Mouse (Mus musculus) Patski (cell line): ENCODE measurements at regions not wholly inside any gene's neighbourhood (a gene's known extent, or its start where the extent isn't known, plus 50 kb on each side); places are given as distances from the start of the nearest gene placed in this dataset.

ENCODE experiments used
- ATAC-seq: fragments of 100-300 bp; one replicate; pipeline ENCODE4 v1.8.0; 2021
- CTCF ChIA-PET: fragments of 350-600 bp; sonication (Branson Sonifier 250); formaldehyde crosslinking; loops from one replicate; lab custom pipeline; 2022; ENCODE audit warnings: inconsistent platforms; lab: Charles Lee
- POLR2A ChIA-PET: fragments of 350-600 bp; sonication (Branson Sonifier 250); formaldehyde crosslinking; loops from one replicate; lab custom pipeline; 2022; ENCODE audit warnings: antibody characterized with exemption, inconsistent platforms; lab: Charles Lee
- DNase-seq: peaks from one replicate; pipeline ENCODE4 v3.0.0-alpha.2; 2011; ENCODE audit warnings: low read depth, low spot score
- H3K27me3 ChIP-seq: fragments of 371-371 bp; one replicate; pipeline ENCODE4 v1.5.1; 2021
- CTCF ChIP-seq: fragments of 100-300 bp; IDR thresholded peaks from one replicate; pipeline ENCODE4 v1.5.1; 2021
- in situ Hi-C: fragments of 300-500 bp; cut with MboI; formaldehyde crosslinking; loops from 3 replicates; pipeline ENCODE4 v1.11.1; 2018; ENCODE audit warnings: low pct_unique_long_range_greater_than_20kb, mixed read lengths

DNA sequence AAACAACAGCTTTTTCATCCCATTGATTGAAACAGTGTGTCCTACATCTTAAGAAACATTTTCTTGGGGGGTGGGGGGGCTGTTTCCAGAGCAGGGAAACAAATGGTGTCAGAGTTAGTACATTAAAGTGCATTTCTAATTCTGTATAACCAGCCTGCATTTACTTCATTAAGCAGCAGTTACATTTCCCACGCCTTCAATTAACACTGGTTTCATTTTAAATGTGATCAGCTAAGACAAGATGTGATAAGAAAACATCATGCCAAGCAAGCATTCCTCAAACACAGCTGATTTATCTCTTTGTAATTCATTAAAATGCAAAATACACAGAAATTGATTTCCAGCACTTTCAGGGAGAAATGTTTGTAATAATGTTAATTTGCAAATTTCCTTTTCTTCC, 122.0 kb downstream of the Olfr1505 start:
- in situ Hi-C loops, result no loop called here
- ChIA-PET CTCF (no interaction called here), POLR2A (no interaction called here)
- TF ChIP-seq CTCF, result no peak
- peaks cover 36% of the 10 kb centered on the region for H3K27me3 ChIP-seq
- ATAC-seq, result no peak
- DNase-seq, result no peak

DNA sequence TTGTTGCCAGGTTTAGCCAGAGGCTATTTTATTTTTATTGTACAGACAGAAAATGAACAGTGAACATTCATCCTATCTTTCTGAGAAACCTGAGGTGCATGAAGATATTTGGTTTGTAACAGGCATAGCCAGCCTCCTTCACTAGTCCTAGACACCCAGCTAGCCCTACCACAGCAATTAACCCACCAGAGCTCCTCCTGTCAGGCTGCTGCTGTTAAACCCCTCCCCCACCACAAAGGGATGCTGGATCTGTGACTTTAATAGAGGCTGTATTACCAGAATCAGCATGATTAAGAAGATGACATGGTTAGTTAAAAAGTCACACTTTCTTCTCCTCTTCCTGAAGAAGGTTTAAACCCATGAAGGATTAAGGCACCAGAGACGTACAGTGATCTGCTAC, 122.5 kb downstream of the Olfr1505 start:
- ATAC-seq (no peak), DNase-seq (no peak)
- ChIA-PET CTCF (no interaction called here), POLR2A (no interaction called here)
- in situ Hi-C loops, result no loop called here
- H3K27me3 ChIP-seq, result peaks cover 38% of the 10 kb centered on the region
- TF ChIP-seq CTCF, result no peak

DNA sequence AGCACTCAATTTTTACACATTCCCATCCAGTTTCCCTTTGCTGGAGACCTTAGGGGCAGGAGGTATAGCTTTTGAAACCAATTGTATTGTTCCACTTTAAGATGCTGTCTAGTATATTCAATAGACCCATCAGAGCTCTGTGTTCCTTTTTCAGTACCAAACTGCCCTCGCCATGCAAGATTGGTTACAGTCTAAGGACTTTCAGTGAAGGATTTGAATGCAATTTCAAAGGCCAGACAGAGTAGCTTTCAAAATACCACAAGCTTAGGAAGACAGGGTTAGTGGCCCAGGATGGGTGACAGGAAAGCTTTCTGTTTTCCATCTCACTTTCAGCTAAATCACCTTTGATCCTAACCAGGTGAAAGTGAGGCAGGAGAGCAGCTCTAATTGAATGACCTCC, 123.4 kb downstream of the Olfr1505 start:
- no peak for TF ChIP-seq CTCF
- ATAC-seq (no peak), DNase-seq (no peak)
- H3K27me3 ChIP-seq, result peaks cover 42% of the 10 kb centered on the region
- ChIA-PET POLR2A (no interaction called here), CTCF (no interaction called here)
- in situ Hi-C loops, result no loop called here

DNA sequence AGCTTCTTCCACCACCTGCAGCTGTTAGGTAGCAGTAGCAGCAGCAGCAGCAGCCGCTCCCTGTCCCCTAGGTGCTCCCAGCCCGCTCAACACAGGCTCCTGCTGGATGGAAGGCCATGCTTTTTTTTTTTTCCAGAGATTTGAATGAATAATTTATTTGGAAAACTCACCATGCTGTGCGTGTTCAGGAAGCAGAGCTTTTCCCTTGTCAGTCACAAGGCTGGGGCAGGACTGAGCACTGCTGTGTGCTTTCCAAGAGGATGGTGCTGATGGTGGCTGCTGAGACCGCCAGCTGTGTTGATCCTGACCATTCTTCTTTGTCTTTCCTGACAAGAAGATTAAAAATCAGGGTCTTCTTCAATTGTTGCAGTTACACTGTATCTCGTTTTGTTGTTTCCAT, 129.4 kb downstream of the Olfr1505 start:
- ChIA-PET CTCF (no interaction called here), POLR2A (no interaction called here)
- no peak for ATAC-seq

DNA sequence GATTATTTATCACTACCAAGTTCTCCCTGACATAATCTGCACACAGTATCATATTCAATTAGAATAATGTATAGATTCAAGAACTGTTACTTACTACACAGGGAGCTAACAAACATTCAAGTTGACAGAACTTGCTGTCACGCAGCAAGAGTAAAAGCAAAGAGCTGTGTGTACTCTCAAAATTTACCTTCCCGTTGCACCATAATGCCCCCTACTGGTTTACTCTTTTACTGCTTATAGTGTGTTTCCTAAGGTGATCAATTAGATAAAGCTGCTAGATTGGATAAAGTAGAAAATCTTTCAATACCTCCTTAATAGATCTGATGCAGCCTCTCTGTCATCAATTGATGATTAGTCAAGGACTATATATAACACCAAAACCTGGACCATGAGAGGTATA, 132.1 kb downstream of the Olfr1505 start:
- POLR2A ChIA-PET, result no interaction called here
- TF ChIP-seq CTCF, result no peak
- CTCF ChIA-PET, result no interaction called here
- H3K27me3 ChIP-seq, result peaks cover 12% of the 10 kb centered on the region
- in situ Hi-C loops, result no loop called here
- DNase-seq, result no peak
- no peak for ATAC-seq

More for the DNA sequence above, 129.4 kb downstream of the Olfr1505 start:
- H3K27me3 ChIP-seq, result peaks cover 24% of the 10 kb centered on the region
- DNase-seq, result no peak
- in situ Hi-C loops, result no loop called here
- no peak for TF ChIP-seq CTCF

DNA sequence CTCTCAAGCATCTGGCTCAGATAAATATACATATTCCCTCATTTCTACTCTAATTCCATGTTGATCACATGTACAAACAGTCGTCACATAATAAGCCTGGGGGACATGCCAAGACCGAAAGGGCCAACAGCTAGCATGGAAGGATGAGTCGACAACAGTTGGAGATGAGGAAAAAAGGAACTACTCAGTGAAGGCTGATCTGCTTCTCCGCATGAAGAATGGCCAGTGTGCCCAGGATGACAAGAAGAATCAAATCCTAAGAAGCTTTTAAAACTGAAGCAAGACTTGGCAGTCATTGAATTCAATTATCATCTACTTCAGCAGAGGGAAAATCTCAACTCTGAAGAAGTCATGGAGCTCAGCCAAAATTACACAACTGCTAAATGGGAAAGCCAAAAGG, 138.7 kb downstream of the Olfr1505 start:
- no peak for ATAC-seq
- H3K27me3 ChIP-seq, result peaks cover 19% of the 10 kb centered on the region
- ChIA-PET POLR2A (no interaction called here), CTCF (no interaction called here)
- TF ChIP-seq CTCF, result no peak
- DNase-seq, result no peak
- in situ Hi-C loops, result no loop called here

DNA sequence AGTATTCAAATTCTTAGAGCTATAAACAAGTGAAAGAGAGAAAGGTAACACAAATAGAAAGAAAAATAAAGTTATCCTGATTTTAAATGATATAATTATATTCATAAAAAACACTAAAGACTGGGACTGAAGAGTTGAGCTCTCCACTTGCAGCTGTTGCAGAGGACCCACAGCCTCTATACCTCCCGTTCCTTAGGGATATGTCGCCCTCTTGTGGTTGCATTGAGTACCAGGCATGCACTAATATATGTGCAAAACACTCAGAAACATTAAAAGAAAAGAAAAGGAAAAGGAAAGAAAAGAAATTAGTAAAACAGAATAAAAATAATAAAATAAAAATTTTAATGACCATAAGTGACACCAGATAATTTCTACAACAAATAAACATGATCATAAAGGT, 167.2 kb downstream of the Olfr1505 start:
- ChIA-PET CTCF (interaction anchor here (0.7 to 1.0 kb wide), 3 partner anchors 9 to 100 kb away, joined by 3 read pairs; no protein-coding TSS in a partner anchor), POLR2A (no interaction called here)
- no peak for ATAC-seq
- peak; percentile 67 for TF ChIP-seq CTCF
- peaks cover 19% of the 10 kb centered on the region for H3K27me3 ChIP-seq
- in situ Hi-C loops, result no loop called here
- DNase-seq, result no peak

DNA sequence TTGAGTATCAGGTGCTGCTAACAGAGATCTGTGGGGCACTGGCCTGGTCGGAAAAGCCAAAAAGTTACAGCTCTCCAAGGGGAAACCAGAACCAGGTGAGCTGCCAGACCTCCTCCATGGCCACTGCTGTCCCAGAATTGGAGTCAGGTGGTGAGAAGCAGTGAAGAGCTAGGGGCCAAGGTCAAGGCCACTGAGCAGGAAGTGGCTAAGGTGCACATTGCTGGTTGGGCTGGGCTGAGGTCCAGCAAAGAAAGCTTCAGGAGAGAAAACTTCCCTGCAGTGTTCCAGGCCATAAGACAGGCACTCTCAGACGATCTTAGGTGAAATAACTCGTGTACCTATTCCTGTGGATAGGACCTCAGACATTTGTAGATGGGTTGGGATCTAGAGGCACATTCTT, 171.4 kb downstream of the Olfr1505 start:
- in situ Hi-C loops, result no loop called here
- TF ChIP-seq CTCF, result no peak
- CTCF ChIA-PET, result interaction anchor here (0.7 kb wide), 1 partner anchor 12 kb away, joined by 3 read pairs; no protein-coding TSS in a partner anchor
- H3K27me3 ChIP-seq, result peaks cover 31% of the 10 kb centered on the region
- POLR2A ChIA-PET, result no interaction called here
- ATAC-seq (no peak), DNase-seq (no peak)

DNA sequence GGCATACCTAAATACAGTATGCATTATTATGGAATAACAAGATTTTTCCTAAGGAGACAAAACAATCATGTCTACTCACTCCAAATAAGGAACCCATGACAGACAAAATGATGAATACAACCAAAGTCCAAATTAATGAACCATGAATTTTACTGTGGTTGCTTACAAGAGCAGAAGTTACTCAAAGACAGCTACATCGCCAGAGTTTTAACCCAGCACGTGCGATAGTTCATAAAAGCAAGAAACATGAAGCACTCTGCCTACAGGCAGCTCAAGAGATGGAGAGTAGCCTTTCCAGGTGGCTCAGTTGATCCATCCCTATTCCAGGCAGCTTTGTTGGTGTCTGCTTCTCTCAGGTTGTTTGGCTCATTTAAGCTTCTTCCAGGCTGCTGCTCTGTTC, 176.8 kb downstream of the Olfr1505 start:
- no peak for TF ChIP-seq CTCF
- ATAC-seq, result no peak
- H3K27me3 ChIP-seq, result peaks cover 43% of the 10 kb centered on the region

DNA sequence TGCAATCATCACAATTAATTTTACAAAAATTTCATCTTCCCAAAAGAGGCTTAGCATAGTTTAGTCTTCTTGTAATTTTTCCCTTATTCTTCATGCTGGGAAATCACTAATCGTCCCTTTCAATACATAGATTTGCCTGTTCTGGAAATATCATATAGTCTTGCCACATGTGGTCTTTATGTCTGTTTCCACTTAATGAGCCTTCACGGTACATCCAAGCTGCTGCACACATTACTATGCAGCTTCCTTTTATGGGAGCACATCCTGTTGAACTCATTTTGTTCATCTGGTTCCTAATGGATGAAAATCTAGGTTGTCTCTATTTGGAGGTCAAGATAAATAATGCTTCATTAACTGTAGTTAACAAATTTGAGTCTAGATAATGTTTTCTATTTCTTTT, 180.9 kb downstream of the Olfr1505 start:
- in situ Hi-C loops, result no loop called here
- ATAC-seq (no peak), DNase-seq (no peak)
- TF ChIP-seq CTCF, result no peak
- ChIA-PET CTCF (no interaction called here), POLR2A (interaction anchor here (0.7 kb wide), 1 partner anchor 150 kb away, joined by 3 read pairs; no protein-coding TSS in a partner anchor)
- peaks cover 32% of the 10 kb centered on the region for H3K27me3 ChIP-seq

More for the DNA sequence above, 176.8 kb downstream of the Olfr1505 start:
- DNase-seq, result no peak
- in situ Hi-C loops, result no loop called here
- ChIA-PET POLR2A (no interaction called here), CTCF (no interaction called here)

DNA sequence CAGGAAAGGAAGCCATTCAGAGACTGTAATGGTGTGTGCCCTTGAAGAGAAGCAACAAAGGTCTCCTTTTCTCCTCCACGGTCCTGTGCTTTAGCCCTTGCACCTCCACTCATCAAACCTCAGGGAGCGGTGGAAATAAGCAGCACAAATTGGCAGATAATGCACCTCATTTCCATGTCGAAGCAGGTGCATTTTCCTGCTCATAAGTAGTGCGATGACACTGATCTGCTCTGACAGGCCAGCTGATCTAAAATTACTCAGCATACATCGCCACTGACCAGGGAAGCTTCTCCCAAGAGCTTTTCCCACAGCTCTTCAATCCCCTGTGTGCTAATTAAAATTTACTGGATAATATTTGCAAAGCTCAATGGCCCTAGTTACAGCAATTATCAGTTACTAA, 182.9 kb downstream of the Olfr1505 start:
- no peak for TF ChIP-seq CTCF
- ChIA-PET POLR2A (no interaction called here), CTCF (no interaction called here)
- peaks cover 18% of the 10 kb centered on the region for H3K27me3 ChIP-seq
- DNase-seq (no peak), ATAC-seq (no peak)
- in situ Hi-C loops, result no loop called here

DNA sequence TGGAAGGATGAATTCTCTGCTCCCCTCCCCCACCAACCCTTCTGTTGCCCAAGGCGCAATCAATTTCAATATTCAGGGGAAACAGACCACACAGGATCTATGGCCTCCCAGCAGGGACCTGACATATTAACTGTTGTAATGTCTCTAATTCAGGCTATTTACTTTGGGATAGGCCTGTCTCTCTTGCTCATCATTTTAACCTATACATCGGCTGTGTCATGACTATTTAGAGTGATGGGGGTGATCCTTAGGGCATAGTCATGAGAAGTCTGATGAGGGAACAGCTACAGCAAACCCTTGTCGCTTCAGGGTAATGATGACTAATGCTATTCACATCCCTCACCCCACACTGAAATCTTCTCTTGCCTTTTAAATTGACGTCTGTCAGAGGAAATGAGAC, 195.8 kb downstream of the Olfr1505 start:
- in situ Hi-C loops, result no loop called here
- DNase-seq (no peak), ATAC-seq (no peak)
- peaks cover 6% of the 10 kb centered on the region for H3K27me3 ChIP-seq
- ChIA-PET POLR2A (no interaction called here), CTCF (no interaction called here)
- TF ChIP-seq CTCF, result no peak
